Mouse (Mus musculus): ENCODE data around the gene Dnaaf2. TPM values are rescaled to one million over a fixed set of nuclear protein-coding genes. Genes with fewer than 3 reads are reported as not detected.

Gene Dnaaf2
- total RNA-seq, 1 experiment from 2014 or later, result 0.93 TPM

Other genes starting within 250 kb of the Dnaaf2 start
- 1,199 and 1,263 TPM in 2 replicates for gene Rps29, start 39.2 kb downstream of the Dnaaf2 start, total RNA-seq (2017)
- not detected in 2 replicates for gene Lrr1, start 29.6 kb downstream of the Dnaaf2 start, total RNA-seq (2017)
- 301 and 317 TPM in 2 replicates for gene Rpl36al, start 14.3 kb downstream of the Dnaaf2 start, total RNA-seq (2017)
- 44.6 and 47.5 TPM in 2 replicates for gene Mgat2, start 14.3 kb downstream of the Dnaaf2 start, total RNA-seq (2017)
- gene Gm49383, start 1.3 kb downstream of the Dnaaf2 start, total RNA-seq (2017), result 5.3 and 9.4 TPM in 2 replicates
- gene Gm49384, start 5.8 kb upstream of the Dnaaf2 start, total RNA-seq (2017), result 6.3 and 10.5 TPM in 2 replicates
- gene Pole2, start 29.8 kb upstream of the Dnaaf2 start, total RNA-seq (2017), result 3.4 and 6.4 TPM in 2 replicates
- 7.6 and 10.8 TPM in 2 replicates for gene Klhdc1, start 42.7 kb upstream of the Dnaaf2 start, total RNA-seq (2017)
- gene Klhdc2, start 98.3 kb upstream of the Dnaaf2 start, total RNA-seq (2017), result 46.7 and 52.9 TPM in 2 replicates
- gene Nemf, start 158.7 kb upstream of the Dnaaf2 start, total RNA-seq (2017), result 159 and 188 TPM in 2 replicates
- 210 and 221 TPM in 2 replicates for gene Arf6, start 173.7 kb upstream of the Dnaaf2 start, total RNA-seq (2017)
- 1.8 and 3.6 TPM in 2 replicates for gene Gm9887, start 174.0 kb upstream of the Dnaaf2 start, total RNA-seq (2017)